Mouse (Mus musculus) CH12.LX (cell line): ENCODE data around the gene Fam178b. TPM values are rescaled to one million over a fixed set of nuclear protein-coding genes. Genes with fewer than 3 reads are reported as not detected.

ENCODE experiments used
- DNase-seq: peaks from one replicate; pipeline ENCODE4 v3.0.0-alpha.2; 2013; ENCODE audit errors: extremely low read depth
- H3K27ac ChIP-seq: 2 replicates; pipeline ENCODE4 v1.5.1; 2012; ENCODE audit warnings: low read depth, mild to moderate bottlenecking, control low read depth, moderate library complexity; ENCODE audit not compliant: insufficient read depth
- H3K27me3 ChIP-seq: replicated peaks from 2 replicates; pipeline ENCODE3; 2012; ENCODE audit warnings: inconsistent platforms
- H3K36me3 ChIP-seq, 2 experiments: replicated peaks in 1 of 2; 2 replicates each; pipeline versions ENCODE3 to v1.6.1; 2012; ENCODE audit warnings: inconsistent platforms in 1 of 2, low read length in 1 of 2, mild to moderate bottlenecking in 1 of 2, mixed read lengths in 1 of 2, moderate library complexity in 1 of 2; ENCODE audit not compliant: control insufficient read depth in 1 of 2, insufficient read depth in 1 of 2
- H3K4me1 ChIP-seq, 2 experiments: 2 replicates each; pipeline ENCODE4 v1.6.1; 2012; ENCODE audit warnings: inconsistent platforms in 1 of 2, moderate library complexity in 1 of 2; ENCODE audit not compliant: insufficient read depth in 2 of 2, control insufficient read depth in 1 of 2
- H3K4me2 ChIP-seq: 2 replicates; pipeline ENCODE4 v1.6.1; 2012; ENCODE audit warnings: low read depth, mild to moderate bottlenecking, control low read depth; ENCODE audit not compliant: poor library complexity, insufficient read depth, severe bottlenecking
- H3K4me3 ChIP-seq, 3 experiments: fragments of 150-350 bp in 1 of 3; sonication (generic) in 1 of 3; replicated peaks in 1 of 3; 2 replicates each; pipeline versions ENCODE3 to v1.5.1; 2011 to 2012; ENCODE audit warnings: low read depth in 2 of 3, low read length in 2 of 3, mild to moderate bottlenecking in 2 of 3, moderate library complexity in 2 of 3, control low read depth in 1 of 3, improper control_type of control experiment in 1 of 3, inconsistent platforms in 1 of 3, mixed read lengths in 1 of 3; ENCODE audit not compliant: poor library complexity in 1 of 3
- H3K79me2 ChIP-seq: replicated peaks from 2 replicates; pipeline ENCODE4 v1.6.1; 2012; ENCODE audit warnings: mild to moderate bottlenecking, moderate library complexity; ENCODE audit not compliant: control insufficient read depth, poor library complexity, insufficient read depth, severe bottlenecking; ENCODE audit errors: extremely low read depth
- H3K9ac ChIP-seq: 2 replicates; pipeline ENCODE4 v1.6.1; 2012; ENCODE audit warnings: low read depth, mild to moderate bottlenecking, control low read depth, moderate library complexity; ENCODE audit not compliant: insufficient read depth
- H3K9me3 ChIP-seq: replicated peaks from 2 replicates; pipeline ENCODE3; 2012; ENCODE audit warnings: low read length, inconsistent platforms, mixed read lengths
- BHLHE40 ChIP-seq: IDR thresholded peaks from 2 replicates; pipeline ENCODE4 v1.6.1; 2011; ENCODE audit warnings: mild to moderate bottlenecking, low read depth, low read length, improper control_type of control experiment
- E2F4 ChIP-seq: IDR thresholded peaks from 2 replicates; pipeline ENCODE4 v1.6.1; 2011; ENCODE audit warnings: low read depth, low read length, improper control_type of control experiment; ENCODE audit not compliant: insufficient replicate concordance
- IRF4 ChIP-seq: IDR thresholded peaks from 2 replicates; pipeline ENCODE4 v1.6.1; 2014; ENCODE audit warnings: low read depth, mild to moderate bottlenecking, inconsistent platforms, low read length, improper control_type of control experiment
- JUN ChIP-seq: IDR thresholded peaks from 2 replicates; pipeline ENCODE4 v1.6.1; 2011; ENCODE audit warnings: low read depth, mild to moderate bottlenecking, low read length, improper control_type of control experiment, moderate library complexity; ENCODE audit not compliant: insufficient read depth
- MAFK ChIP-seq: IDR thresholded peaks from 2 replicates; pipeline ENCODE4 v1.6.1; 2011; ENCODE audit warnings: low read length, improper control_type of control experiment; ENCODE audit not compliant: insufficient replicate concordance
- MEF2A ChIP-seq: IDR thresholded peaks from 2 replicates; pipeline ENCODE4 v1.6.1; 2014; ENCODE audit warnings: low read depth, mild to moderate bottlenecking, inconsistent platforms, low read length, improper control_type of control experiment, borderline replicate concordance
- MXI1 ChIP-seq: IDR thresholded peaks from 2 replicates; pipeline ENCODE4 v1.6.1; 2011; ENCODE audit warnings: mild to moderate bottlenecking, low read depth, low read length, improper control_type of control experiment
- MYC ChIP-seq: IDR thresholded peaks from 2 replicates; pipeline ENCODE4 v1.6.1; 2011; ENCODE audit warnings: low read depth, mild to moderate bottlenecking, improper control_type of control experiment, low read length
- NELFE ChIP-seq: IDR thresholded peaks from 2 replicates; pipeline ENCODE4 v1.6.1; 2011; ENCODE audit warnings: low read depth, low read length, improper control_type of control experiment
- NRF1 ChIP-seq: IDR thresholded peaks from 2 replicates; pipeline ENCODE4 v1.6.1; 2014; ENCODE audit warnings: low read depth, mild to moderate bottlenecking, inconsistent platforms, low read length, improper control_type of control experiment, moderate library complexity
- PAX5 ChIP-seq: IDR thresholded peaks from 2 replicates; pipeline ENCODE4 v1.6.1; 2012; ENCODE audit warnings: low read length, inconsistent platforms, mixed read lengths
- SIN3A ChIP-seq: IDR thresholded peaks from 2 replicates; pipeline ENCODE4 v1.6.1; 2012; ENCODE audit warnings: low read length, improper control_type of control experiment, inconsistent platforms
- SMC3 ChIP-seq: IDR thresholded peaks from 2 replicates; pipeline ENCODE4 v1.6.1; 2011; ENCODE audit warnings: low read depth, low read length, improper control_type of control experiment
- TCF12 ChIP-seq: IDR thresholded peaks from 2 replicates; pipeline ENCODE4 v1.6.1; 2014; ENCODE audit warnings: low read depth, mild to moderate bottlenecking, inconsistent platforms, low read length, improper control_type of control experiment
- USF2 ChIP-seq: conservative IDR thresholded peaks from 2 replicates; pipeline ENCODE4 v1.6.1; 2011; ENCODE audit warnings: low read depth, low read length, improper control_type of control experiment
- ZNF384 ChIP-seq: IDR thresholded peaks from 2 replicates; pipeline ENCODE4 v1.6.1; 2012; ENCODE audit warnings: low read depth, low read length, improper control_type of control experiment, inconsistent platforms
- dilution Hi-C: fragments of 300-500 bp; cut with MboI; formaldehyde crosslinking; loops from 2 replicates; pipeline ENCODE4 v1.14.3; 2020; ENCODE audit warnings: low sequenced_read_pairs; ENCODE audit not compliant: extremely low pct_unique_long_range_greater_than_20kb, extremely low pct_ligation_motif_present
- in situ Hi-C: fragments of 300-500 bp; cut with MboI; formaldehyde crosslinking; loops from 3 replicates; pipeline ENCODE4 v1.14.3; 2019; ENCODE audit warnings: low sequenced_read_pairs, low pct_ligation_motif_present, low pct_unique_long_range_greater_than_20kb, mixed read lengths
- polyA plus RNA-seq: library from polyadenylated mRNA; unstranded; fragments of >175 nt; gene quantifications from 2 replicates; pipeline ENCODE4 v1.2.1, GENCODE M21; 2012; ENCODE audit warnings: low read depth; ENCODE audit not compliant: insufficient read length
- total RNA-seq, 2 experiments: library from RNA; depleted of rRNA; stranded (reverse); fragments of 300-350 nt in 1 of 2; fragments of >200 nt in 1 of 2; gene quantifications; 2 replicates each; pipeline ENCODE4 v1.2.3; 2012 to 2014

Gene Fam178b
- total and polyA plus RNA-seq, 3 experiments = 0.50 TPM; not detected in 2

DNA sequence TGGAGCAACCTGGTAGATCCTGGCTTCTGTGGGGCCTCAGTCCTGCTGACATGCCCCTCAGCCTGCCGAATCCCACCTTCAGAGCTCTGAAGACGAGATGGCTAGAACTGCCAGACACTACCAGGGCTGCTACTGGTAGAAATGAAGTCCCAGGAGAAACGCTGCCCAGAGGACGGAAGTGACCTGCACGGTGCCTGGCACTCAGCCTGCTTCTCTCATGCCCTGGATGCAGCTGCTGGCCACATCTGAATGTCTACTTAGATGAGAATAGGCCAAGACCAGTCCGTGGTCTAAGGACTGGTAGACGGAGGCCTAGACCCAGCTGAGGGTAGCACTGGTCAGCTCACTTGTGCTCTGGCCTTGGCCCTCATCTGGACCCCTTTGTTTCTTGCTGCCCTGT, 152.0 kb downstream of the Fam178b start:
- Histone ChIP-seq H3K9ac (no peak overlapping the region), H3K36me3 (peaks cover 39 to 75% of the 10 kb centered on the region in 2 experiments)
- no peak for TF ChIP-seq SIN3A
- TF ChIP-seq, all 38 proteins: peak for 0
- in situ Hi-C loops = no loop called here
- H3K4me2 ChIP-seq = no peak overlapping the region
- dilution Hi-C loops = no loop called here
- no peaks in the 10 kb centered on the region for H3K4me1 ChIP-seq
- no peak overlapping the region for H3K27ac ChIP-seq
- no peaks in the 10 kb centered on the region for H3K27me3 ChIP-seq
- no peaks in the 10 kb centered on the region for H3K79me2 ChIP-seq
- H3K4me3 ChIP-seq = no peak overlapping the region
- no peak for DNase-seq
- H3K9me3 ChIP-seq = no peaks in the 10 kb centered on the region

DNA sequence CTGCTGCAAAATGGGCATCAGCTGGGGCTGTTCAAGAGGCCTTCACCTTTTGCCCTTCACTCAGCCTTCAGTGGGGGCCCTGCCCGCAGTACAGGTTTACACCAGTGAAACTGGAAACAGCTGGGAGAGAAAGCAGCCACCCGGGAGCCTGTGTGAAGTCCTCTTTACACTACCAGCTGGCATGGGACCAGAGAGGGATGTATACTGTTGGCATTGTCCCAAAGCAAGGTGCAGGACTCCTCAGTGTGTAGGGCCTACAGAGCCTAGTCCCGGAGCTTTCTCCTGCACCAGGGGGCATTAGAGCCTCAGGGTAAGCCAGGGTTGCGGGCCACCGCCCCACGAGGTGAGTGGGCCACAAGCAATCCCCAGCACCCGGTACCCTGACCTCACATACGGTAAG, 152.5 kb downstream of the Fam178b start:
- Histone ChIP-seq H3K4me3 (no peak overlapping the region), H3K36me3 (peaks cover 44 to 75% of the 10 kb centered on the region in 2 experiments)
- dilution Hi-C loops = no loop called here

DNA sequence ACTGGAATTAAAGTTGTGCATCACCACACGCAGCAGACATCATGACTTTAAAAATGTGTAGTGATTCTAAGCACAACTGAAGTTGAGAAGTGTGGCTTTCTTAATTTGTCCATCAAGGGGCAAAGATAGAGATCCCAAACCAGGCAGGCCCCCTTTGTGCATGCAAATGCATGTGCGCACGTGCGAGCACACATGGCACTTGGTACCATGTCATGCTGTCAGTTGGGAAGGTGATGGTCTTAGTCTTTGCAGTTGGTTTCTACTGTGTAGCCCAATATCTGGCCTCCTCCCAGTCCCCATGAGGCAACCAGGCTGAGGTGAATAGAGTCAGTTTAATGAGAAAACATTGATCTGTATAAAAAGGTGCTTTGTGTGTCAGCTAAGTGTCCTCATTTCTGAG, 153.1 kb downstream of the Fam178b start:
- no peak overlapping the region for H3K9ac ChIP-seq
- DNase-seq = no peak
- H3K4me3 ChIP-seq = no peak overlapping the region
- peaks cover 50 to 75% of the 10 kb centered on the region in 2 experiments for H3K36me3 ChIP-seq
- H3K9me3 ChIP-seq = no peaks in the 10 kb centered on the region
- H3K79me2 ChIP-seq = no peaks in the 10 kb centered on the region
- dilution Hi-C loops (no loop called here), in situ Hi-C loops (no loop called here)
- no peak overlapping the region for H3K27ac ChIP-seq
- H3K27me3 ChIP-seq = no peaks in the 10 kb centered on the region
- H3K4me1 ChIP-seq = no peaks in the 10 kb centered on the region
- TF ChIP-seq E2F4 = no peak
- no peak for TF ChIP-seq NRF1
- no peak for TF ChIP-seq MAFK
- TF ChIP-seq MEF2A = no peak
- no peak for TF ChIP-seq NELFE
- no peak for TF ChIP-seq JUN
- TF ChIP-seq USF2 = no peak
- no peak for TF ChIP-seq BHLHE40
- TF ChIP-seq ZNF384 = no peak
- TF ChIP-seq IRF4 = no peak
- no peak for TF ChIP-seq PAX5
- TF ChIP-seq MYC = no peak
- no peak for TF ChIP-seq SMC3
- no peak for TF ChIP-seq MXI1
- H3K4me2 ChIP-seq = no peak overlapping the region

More for the DNA sequence above, 152.5 kb downstream of the Fam178b start:
- H3K4me1 ChIP-seq = no peaks in the 10 kb centered on the region
- DNase-seq = no peak
- no peak for TF ChIP-seq TCF12
- TF ChIP-seq, all 38 proteins: peak for 0
- in situ Hi-C loops = no loop called here
- Histone ChIP-seq H3K9ac (no peak overlapping the region), H3K4me2 (no peak overlapping the region), H3K79me2 (no peaks in the 10 kb centered on the region), H3K9me3 (no peaks in the 10 kb centered on the region), H3K27ac (no peak overlapping the region), H3K27me3 (no peaks in the 10 kb centered on the region)
